Mouse (Mus musculus) stomach, postnatal 0 days (tissue): Measurements from ENCODE around the gene Kcnmb3. TPM values are rescaled to one million over a fixed set of nuclear protein-coding genes. Genes with fewer than 3 reads are reported as not detected.

Experiments used
- ATAC-seq: fragments of 200-750 bp; cut with Nextera tagmentation; 2 replicates; pipeline ENCODE4 v1.8.0; 2017; ENCODE audit not compliant: low FRiP score, low TSS enrichment
- DNase-seq: peaks from one replicate; pipeline ENCODE4 v3.0.0-alpha.2; 2016; ENCODE audit warnings: low spot score
- H3K27ac ChIP-seq: fragments of 300-500 bp; sonication (generic); replicated peaks from 2 replicates; pipeline ENCODE4 v1.5.1; 2014; ENCODE audit warnings: mild to moderate bottlenecking, control low read depth
- H3K27me3 ChIP-seq: fragments of 300-500 bp; sonication (generic); 2 replicates; pipeline ENCODE4 v1.6.1; 2014; ENCODE audit warnings: low read length; ENCODE audit not compliant: control insufficient read depth, insufficient read depth
- H3K36me3 ChIP-seq: fragments of 300-500 bp; sonication (generic); 2 replicates; pipeline ENCODE4 v1.6.1; 2014; ENCODE audit warnings: low read length, mixed read lengths; ENCODE audit not compliant: control insufficient read depth, insufficient read depth
- H3K4me1 ChIP-seq: fragments of 300-500 bp; sonication (generic); replicated peaks from 2 replicates; pipeline ENCODE4 v1.6.1; 2014; ENCODE audit warnings: antibody characterized with exemption; ENCODE audit not compliant: control insufficient read depth, insufficient read depth
- H3K4me2 ChIP-seq: fragments of 300-500 bp; sonication (generic); replicated peaks from 2 replicates; pipeline ENCODE4 v1.6.1; 2014; ENCODE audit warnings: low read depth, mild to moderate bottlenecking, control low read depth, moderate library complexity
- H3K4me3 ChIP-seq: fragments of 300-500 bp; sonication (generic); 2 replicates; pipeline ENCODE4 v1.5.1; 2014; ENCODE audit warnings: low read depth, low read length, control low read depth
- H3K9ac ChIP-seq: fragments of 300-500 bp; sonication (generic); 2 replicates; pipeline ENCODE4 v1.6.1; 2014; ENCODE audit warnings: mild to moderate bottlenecking, low read length, control low read depth, mixed read lengths
- H3K9me3 ChIP-seq: fragments of 300-500 bp; sonication (generic); 2 replicates; pipeline ENCODE4 v1.6.1; 2016; ENCODE audit warnings: low read length; ENCODE audit not compliant: control insufficient read depth
- CTCF ChIP-seq: IDR thresholded peaks from 2 replicates; pipeline ENCODE4 v1.5.1; 2016; ENCODE audit warnings: antibody characterized with exemption, low read depth, mild to moderate bottlenecking, moderate library complexity
- EP300 ChIP-seq: optimal IDR thresholded peaks from 2 replicates; pipeline ENCODE3; 2016; ENCODE audit warnings: antibody characterized with exemption
- WGBS: fragments of 180-500 bp; shearing (Covaris S2); extraction: QIAGEN DNeasy Blood & Tissue Kit; methylation state at CpG from one replicate; pipeline ENCODE4 v1.1.7; 2014; 5-methylcytosine and 5-hydroxymethylcytosine counted together
- polyA plus RNA-seq: library from polyadenylated mRNA; unstranded; fragments of >200 nt; fragmentation: Nextera tagmentation; extraction: Ambion mirVana; gene quantifications from 2 replicates; pipeline ENCODE4 v1.2.1, GENCODE M21; 2015

The Kcnmb3 gene
- polyA plus RNA-seq, 1 experiment from 2014 or later = 0.05 TPM

DNA sequence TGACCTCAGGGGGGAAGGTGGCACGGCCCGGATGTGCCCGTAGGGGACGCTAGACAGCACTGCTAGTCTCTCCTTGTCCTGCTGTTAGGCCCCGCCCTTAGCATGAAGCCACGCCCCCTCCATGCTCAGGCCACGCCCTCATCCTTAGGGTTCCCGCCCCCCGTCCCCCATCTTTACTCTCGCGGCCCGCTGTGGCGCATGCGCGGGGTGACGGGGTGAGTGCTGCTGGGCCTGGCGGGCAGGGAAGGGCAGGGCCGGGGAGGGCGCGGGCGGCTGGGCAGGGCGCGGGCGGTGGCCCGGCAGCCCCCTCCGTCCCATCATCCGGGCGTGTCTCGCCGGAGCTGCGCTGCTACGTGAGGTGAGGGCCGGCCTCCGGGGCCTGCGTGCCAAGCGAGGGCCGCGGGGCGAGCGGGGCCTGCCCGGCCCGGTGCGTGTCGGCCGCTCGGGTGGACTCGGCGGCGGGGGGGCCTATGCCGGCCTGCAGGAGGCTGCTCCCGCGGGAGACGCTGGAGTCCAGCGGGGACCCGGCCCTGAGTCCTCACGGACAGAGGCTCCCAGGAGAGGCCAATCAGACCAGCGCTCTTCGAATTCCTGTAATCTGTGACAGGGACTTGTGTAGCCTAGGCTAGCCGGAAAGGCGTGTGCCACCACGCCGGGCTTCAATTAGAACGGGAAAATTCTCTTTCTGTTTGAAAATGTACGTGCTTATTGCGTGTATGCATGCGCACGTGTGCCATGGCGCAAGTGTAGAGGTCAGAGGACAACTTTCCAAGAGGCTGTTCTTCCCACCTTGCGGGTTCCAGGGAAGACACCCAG lies 18.6 kb upstream of the Kcnmb3 start:
- H3K4me2 ChIP-seq = peak overlapping the region; percentile 72
- DNase-seq (peak; percentile 99), ATAC-seq (peak; percentile 98)
- H3K4me3 ChIP-seq = peak overlapping the region; percentile 90
- H3K9me3 ChIP-seq = no peaks in the 10 kb centered on the region
- TF ChIP-seq CTCF (peak; percentile 91), EP300 (no peak)
- no peaks in the 10 kb centered on the region for H3K4me1 ChIP-seq
- under 1% methylated on average over 53 of the region's 69 CpGs for WGBS
- H3K36me3 ChIP-seq = no peaks in the 10 kb centered on the region
- peak overlapping the region; percentile 94 for H3K9ac ChIP-seq
- peak overlapping the region; percentile 93 for H3K27ac ChIP-seq
- H3K27me3 ChIP-seq = no peaks in the 10 kb centered on the region

DNA sequence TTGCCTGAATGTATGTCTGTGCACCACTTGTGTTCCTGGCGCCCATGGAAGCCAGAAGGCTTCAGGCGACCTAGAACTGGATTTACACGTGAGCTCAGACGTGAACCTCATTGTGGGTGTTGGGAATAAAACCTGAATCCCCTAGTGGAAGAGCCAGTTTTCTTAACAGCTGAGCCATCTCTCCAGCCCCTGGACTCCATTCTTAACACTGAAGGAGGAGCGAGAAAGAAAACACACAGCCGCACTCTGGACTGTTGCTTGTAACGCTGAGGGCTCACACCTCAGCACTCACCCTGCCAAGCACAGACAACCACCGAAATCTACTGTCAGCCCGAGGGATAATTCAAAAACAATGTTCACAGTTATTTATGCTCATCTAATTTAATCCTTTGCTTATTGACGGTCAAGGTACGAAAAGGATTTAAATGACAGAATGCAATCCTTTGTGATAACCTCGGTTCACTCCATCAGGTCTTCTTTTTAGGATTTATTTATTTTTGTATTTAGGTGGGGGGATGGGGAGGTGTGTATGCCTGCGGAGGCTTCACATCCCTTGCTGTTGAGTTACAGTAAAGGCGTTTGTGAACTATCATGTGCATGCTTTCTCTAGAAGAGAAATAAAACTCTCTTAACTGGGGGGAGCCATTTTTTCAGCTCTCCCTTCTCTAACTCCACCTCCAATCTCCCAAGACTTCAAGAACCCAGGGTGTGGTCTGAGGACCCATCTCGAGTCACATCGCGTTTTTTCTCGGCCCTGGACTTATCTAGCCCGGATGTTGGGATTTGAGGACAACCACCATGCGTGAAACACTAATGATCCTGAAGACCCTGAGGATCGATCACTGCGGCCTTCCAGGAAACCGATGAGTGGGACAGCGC lies 17.7 kb upstream of the Kcnmb3 start, which contains the start of gene Zfp639:
Gene Zfp639 (plus strand): TSS at position 764 of the 879 bp plus-strand sequence.
- peak within 1 kb of the TSS; percentile 72 for H3K4me2 ChIP-seq
- TF ChIP-seq EP300 (no peak), CTCF (no peak)
- no peaks in the 10 kb centered on the region for H3K27me3 ChIP-seq
- ATAC-seq (no peak), DNase-seq (no peak)
- H3K4me1 ChIP-seq = no peaks in the 10 kb centered on the region
- H3K9me3 ChIP-seq = no peaks in the 10 kb centered on the region
- H3K36me3 ChIP-seq = no peaks in the 10 kb centered on the region
- peak within 1 kb of the TSS; percentile 94 for H3K9ac ChIP-seq
- peak within 1 kb of the TSS; percentile 90 for H3K4me3 ChIP-seq
- 7% methylated on average over 24 of the region's 24 CpGs for WGBS
- peak within 1 kb of the TSS; percentile 93 for H3K27ac ChIP-seq

DNA sequence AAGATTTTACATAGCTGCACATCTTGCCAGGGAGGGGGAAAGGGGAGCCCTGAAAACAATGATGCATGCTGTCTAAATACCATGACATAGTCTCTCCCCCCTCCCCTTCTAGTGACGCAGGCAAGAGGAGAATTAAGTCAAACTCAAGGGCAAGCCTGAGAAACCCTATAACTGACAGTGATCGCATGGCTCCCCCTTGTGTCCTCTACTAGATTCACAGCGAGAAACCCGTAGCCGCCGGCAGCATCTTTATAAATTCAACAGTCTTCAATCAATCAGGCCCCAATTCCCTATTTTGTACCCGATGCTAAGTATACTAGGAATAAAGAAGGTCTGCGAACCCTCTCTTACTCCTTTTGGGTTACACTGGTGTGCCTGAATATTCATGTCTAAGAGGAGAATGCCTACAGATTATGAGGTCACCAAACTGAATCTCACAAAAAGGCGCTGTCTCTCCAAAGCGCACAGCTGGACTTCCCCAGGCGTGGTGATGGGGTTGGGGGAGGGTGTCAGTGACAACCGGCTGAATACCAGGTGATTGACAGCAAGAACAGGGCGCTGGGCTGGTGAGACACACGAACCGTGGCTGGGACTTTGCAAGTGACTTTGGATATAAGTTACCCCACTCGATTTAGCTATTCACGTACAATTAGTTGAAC lies 16.8 kb upstream of the Kcnmb3 start:
- Histone ChIP-seq H3K4me3 (peak overlapping the region; percentile 21), H3K4me1 (no peaks in the 10 kb centered on the region), H3K27ac (0 out of 2 replicates have a peak overlapping the region, but pooled peaks have one; percentile 13), H3K9ac (no peak overlapping the region), H3K4me2 (peak overlapping the region; percentile 72), H3K9me3 (no peaks in the 10 kb centered on the region), H3K27me3 (no peaks in the 10 kb centered on the region), H3K36me3 (no peaks in the 10 kb centered on the region)
- TF ChIP-seq EP300 (no peak), CTCF (peak; percentile 91)
- ATAC-seq (no peak), DNase-seq (peak; percentile 68)
- 1% methylated on average over 17 of the region's 17 CpGs for WGBS

DNA sequence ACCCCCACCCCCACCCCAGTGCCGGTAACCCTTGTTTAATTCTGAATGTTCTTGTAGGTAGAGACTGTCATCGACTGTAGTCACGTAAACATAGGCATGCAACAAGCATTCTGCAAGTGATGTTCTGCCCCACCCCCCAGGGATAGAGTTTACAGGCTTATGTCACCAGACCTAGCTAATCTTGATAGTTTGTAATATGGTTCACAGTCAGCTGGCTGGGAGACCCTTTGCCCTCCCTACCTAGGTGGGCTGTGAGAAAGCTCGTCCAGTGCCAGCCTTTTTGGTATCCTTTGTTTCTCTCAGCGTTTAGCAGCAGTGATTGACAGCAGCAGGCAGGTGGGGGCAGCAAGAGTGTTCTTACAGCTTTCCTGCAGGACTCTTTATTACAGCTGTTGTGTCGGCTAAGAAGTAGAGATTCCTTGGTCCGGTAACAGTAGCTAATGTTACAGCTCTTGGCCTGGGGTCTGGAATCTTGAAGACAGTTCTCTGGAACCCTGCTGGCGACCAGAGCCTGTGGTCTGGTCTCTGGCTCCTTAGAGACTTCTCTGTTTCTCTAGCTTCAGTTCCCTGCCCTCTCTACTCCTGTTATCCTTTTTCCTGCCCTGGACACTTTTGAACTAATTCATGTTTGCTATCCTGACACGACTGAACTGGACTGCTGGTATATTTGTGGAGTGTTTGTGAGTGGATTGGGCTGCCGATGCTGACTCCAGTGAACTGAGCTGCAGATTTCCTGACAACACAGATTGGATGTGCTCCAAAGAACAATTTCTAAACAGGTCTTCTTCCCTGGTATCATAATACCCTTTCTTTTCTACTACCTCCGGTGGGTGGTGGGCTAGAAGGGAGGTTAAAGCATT lies 14.6 kb upstream of the Kcnmb3 start:
- H3K36me3 ChIP-seq = no peaks in the 10 kb centered on the region
- no peaks in the 10 kb centered on the region for H3K27me3 ChIP-seq
- no peak for DNase-seq
- H3K27ac ChIP-seq = no peak overlapping the region
- 55% methylated on average over 11 of the region's 11 CpGs for WGBS
- no peaks in the 10 kb centered on the region for H3K4me1 ChIP-seq
- H3K4me3 ChIP-seq = no peak overlapping the region
- TF ChIP-seq EP300 (no peak), CTCF (no peak)
- H3K4me2 ChIP-seq = no peak overlapping the region
- no peaks in the 10 kb centered on the region for H3K9me3 ChIP-seq
- ATAC-seq = no peak
- H3K9ac ChIP-seq = no peak overlapping the region

DNA sequence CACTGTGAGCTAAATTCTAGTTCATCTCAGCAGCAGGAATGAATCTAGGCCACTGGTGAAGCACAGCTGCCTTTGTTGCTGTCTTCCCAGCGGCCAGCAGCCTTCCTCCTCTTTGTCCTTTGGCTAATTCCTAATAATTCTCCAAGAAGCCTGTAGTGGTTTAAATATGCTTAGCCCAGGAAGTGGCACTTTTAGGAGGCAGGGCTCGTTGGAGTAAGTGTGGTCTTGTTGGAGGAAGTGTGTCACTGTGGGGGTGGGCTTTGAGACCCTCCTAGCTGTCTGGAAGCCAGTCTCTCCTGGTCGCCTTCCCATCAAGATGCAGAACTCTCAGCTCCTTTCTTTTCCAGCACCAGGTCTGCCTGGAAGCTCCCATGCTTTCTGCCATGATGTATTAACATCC lies 13.8 kb upstream of the Kcnmb3 start:
- ATAC-seq = no peak
- Histone ChIP-seq H3K4me3 (no peak overlapping the region), H3K4me1 (no peaks in the 10 kb centered on the region), H3K4me2 (no peak overlapping the region), H3K9ac (no peak overlapping the region), H3K27me3 (no peaks in the 10 kb centered on the region), H3K27ac (no peak overlapping the region), H3K36me3 (no peaks in the 10 kb centered on the region), H3K9me3 (no peaks in the 10 kb centered on the region)
- DNase-seq = no peak
- 64% methylated on average over 3 of the region's 3 CpGs for WGBS
- TF ChIP-seq CTCF = no peak
- no peak for TF ChIP-seq EP300
